Mouse (Mus musculus) intestine, embryonic 14.5 days (tissue): ENCODE results near the gene Sin3a. TPM values are rescaled to one million over a fixed set of nuclear protein-coding genes. Genes with fewer than 3 reads are reported as not detected.

Source experiments
- ATAC-seq: fragments of 200-750 bp; cut with Nextera tagmentation; replicated peaks from 2 replicates; pipeline ENCODE4 v1.8.0; 2017; ENCODE audit warnings: low read depth, moderate number of reproducible peaks, moderate TSS enrichment, moderate library complexity; ENCODE audit not compliant: low FRiP score, low TSS enrichment
- DNase-seq: peaks from one replicate; pipeline ENCODE4 v3.0.0-alpha.2; 2018; ENCODE audit warnings: low spot score
- H3K27ac ChIP-seq: fragments of 300-500 bp; sonication (generic); 2 replicates; pipeline ENCODE4 v1.5.1; 2014; ENCODE audit warnings: low read depth, mild to moderate bottlenecking, control low read depth
- H3K27me3 ChIP-seq: fragments of 300-500 bp; sonication (generic); replicated peaks from 2 replicates; pipeline ENCODE4 v1.6.1; 2014; ENCODE audit warnings: low read length, control low read depth; ENCODE audit not compliant: control insufficient read depth, insufficient read depth
- H3K36me3 ChIP-seq: fragments of 300-500 bp; sonication (generic); 2 replicates; pipeline ENCODE4 v1.6.1; 2014; ENCODE audit warnings: low read length, control low read depth; ENCODE audit not compliant: control insufficient read depth, insufficient read depth
- H3K4me1 ChIP-seq: fragments of 300-500 bp; sonication (generic); replicated peaks from 2 replicates; pipeline ENCODE4 v1.6.1; 2014; ENCODE audit warnings: low read length, control low read depth, mixed read lengths; ENCODE audit not compliant: control insufficient read depth, insufficient read depth
- H3K4me2 ChIP-seq: fragments of 300-500 bp; sonication (generic); 2 replicates; pipeline ENCODE4 v1.6.1; 2014; ENCODE audit warnings: low read length
- H3K4me3 ChIP-seq: fragments of 300-500 bp; sonication (generic); 2 replicates; pipeline ENCODE4 v1.5.1; 2014; ENCODE audit warnings: low read depth, low read length, control low read depth, mixed read lengths
- H3K9ac ChIP-seq: fragments of 300-500 bp; sonication (generic); 2 replicates; pipeline ENCODE4 v1.6.1; 2014; ENCODE audit warnings: mild to moderate bottlenecking, low read length
- H3K9me3 ChIP-seq: fragments of 300-500 bp; sonication (generic); 2 replicates; pipeline ENCODE4 v1.6.1; 2016; ENCODE audit warnings: low read length, control low read depth; ENCODE audit not compliant: control insufficient read depth
- WGBS: fragments of 180-500 bp; shearing (Covaris S2); extraction: QIAGEN DNeasy Blood & Tissue Kit; methylation state at CpG from one replicate; pipeline ENCODE4 v1.1.7; 2014; 5-methylcytosine and 5-hydroxymethylcytosine counted together
- polyA plus RNA-seq: library from polyadenylated mRNA; unstranded; fragments of >200 nt; fragmentation: Nextera tagmentation; extraction: Ambion mirVana; gene quantifications from 2 replicates; pipeline ENCODE4 v1.2.1, GENCODE M21; 2014

The Sin3a gene
- polyA plus RNA-seq, 1 experiment from 2014 or later = 42.1 TPM

DNA sequence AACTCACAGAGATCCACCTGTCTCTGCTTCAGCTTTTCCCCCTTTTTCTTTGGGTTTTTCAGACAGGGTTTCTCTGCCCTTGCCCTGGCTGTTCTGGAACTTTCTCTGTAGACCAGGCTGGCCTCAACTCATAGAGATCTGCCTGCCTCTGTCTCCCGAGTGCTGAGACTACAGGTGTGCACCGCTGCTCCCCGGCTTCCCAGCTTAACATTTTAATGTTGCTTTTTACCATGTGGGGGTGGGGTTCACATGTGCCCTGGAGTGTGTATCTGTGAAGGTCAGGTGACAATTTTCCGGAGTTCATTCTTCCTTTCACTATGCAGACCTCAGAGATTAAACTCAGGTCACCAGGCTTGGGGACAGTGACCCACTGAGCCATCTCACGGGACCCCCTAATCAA lies 78.4 kb downstream of the Sin3a start:
- H3K27ac ChIP-seq = no peak overlapping the region
- H3K4me3 ChIP-seq = no peak overlapping the region
- no peak for ATAC-seq
- H3K9me3 ChIP-seq = no peaks in the 10 kb centered on the region
- H3K27me3 ChIP-seq = no peaks in the 10 kb centered on the region
- 85% methylated on average over 5 of the region's 5 CpGs for WGBS
- H3K4me1 ChIP-seq = peaks cover 11% of the 10 kb centered on the region
- H3K36me3 ChIP-seq = peaks cover 7% of the 10 kb centered on the region; the same call in 1 of the 2 replicates
- no peak for DNase-seq
- no peak overlapping the region for H3K4me2 ChIP-seq
- H3K9ac ChIP-seq = no peak overlapping the region

DNA sequence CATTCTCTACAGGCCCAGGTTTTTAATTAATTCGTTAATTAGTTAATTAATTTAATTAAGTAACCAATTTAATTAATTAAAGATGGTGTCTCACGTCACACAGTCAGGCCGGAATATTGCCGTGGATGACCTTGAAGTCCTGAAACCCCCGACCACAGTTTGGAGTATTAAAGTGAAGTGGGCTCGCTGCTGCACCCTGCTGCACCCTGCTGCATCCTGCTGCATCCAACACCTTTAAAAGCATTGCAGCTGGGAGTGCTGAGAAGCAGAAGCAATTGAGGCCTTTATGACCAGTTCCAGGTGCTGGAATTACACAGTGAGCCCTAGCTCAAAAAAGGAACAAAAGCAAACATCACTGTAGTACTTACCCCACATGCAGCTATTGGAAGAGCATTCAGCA lies 80.5 kb downstream of the Sin3a start:
- no peak overlapping the region for H3K4me2 ChIP-seq
- no peak overlapping the region for H3K4me3 ChIP-seq
- H3K27ac ChIP-seq = no peak overlapping the region
- H3K4me1 ChIP-seq = peaks cover 10% of the 10 kb centered on the region
- DNase-seq (no peak), ATAC-seq (no peak)
- H3K9ac ChIP-seq = no peak overlapping the region
- peaks cover 14% of the 10 kb centered on the region; the same call in 1 of the 2 replicates for H3K36me3 ChIP-seq
- no peaks in the 10 kb centered on the region for H3K9me3 ChIP-seq
- 51% methylated on average over 6 of the region's 6 CpGs for WGBS
- no peaks in the 10 kb centered on the region for H3K27me3 ChIP-seq

DNA sequence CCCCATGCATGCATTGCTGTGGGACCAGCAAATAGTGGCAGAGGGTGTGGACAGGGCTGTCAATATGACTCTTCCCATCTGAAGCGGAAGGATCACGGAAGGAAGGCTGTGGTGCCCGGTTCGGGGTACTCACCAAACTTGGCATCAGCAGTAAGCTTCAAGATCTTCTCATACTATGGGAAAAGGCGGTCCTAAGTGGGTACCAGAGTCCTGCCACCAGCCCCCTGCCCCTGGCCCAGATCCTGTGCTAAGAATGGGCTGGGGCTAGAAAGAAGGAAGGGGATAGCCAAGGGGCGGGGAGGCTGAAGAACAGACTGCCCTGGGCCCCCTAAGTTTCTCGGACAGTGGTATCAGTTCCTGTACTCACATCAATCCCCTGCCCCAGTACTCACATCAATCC lies 84.5 kb downstream of the Sin3a start:
- Histone ChIP-seq H3K9me3 (no peaks in the 10 kb centered on the region), H3K27ac (no peak overlapping the region), H3K27me3 (no peaks in the 10 kb centered on the region), H3K36me3 (peaks cover 14% of the 10 kb centered on the region; the same call in 1 of the 2 replicates), H3K4me1 (peaks cover 9% of the 10 kb centered on the region), H3K9ac (no peak overlapping the region), H3K4me2 (no peak overlapping the region), H3K4me3 (no peak overlapping the region)
- ATAC-seq (no peak), DNase-seq (no peak)
- 90% methylated on average over 7 of the region's 7 CpGs for WGBS

DNA sequence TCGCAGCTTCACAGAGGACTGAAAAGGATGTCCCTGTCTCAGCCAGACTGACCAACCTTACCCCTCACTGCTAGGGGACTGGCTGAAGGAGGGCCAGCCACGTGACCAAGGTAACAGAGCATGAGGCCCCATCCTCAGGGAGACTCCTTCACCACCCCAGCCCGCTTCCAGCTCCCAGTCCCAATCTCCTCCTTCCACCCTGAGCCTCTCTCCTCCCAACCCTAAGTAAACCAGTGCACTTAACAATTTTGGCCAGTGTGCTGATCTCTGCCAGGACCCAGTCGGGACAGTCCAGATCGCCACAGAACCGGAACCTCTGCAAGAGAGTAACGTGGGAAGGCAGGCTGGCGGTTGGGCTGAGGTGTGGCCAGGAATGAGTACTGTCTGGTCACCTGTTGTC lies 85.0 kb downstream of the Sin3a start:
- no peak for ATAC-seq
- H3K9ac ChIP-seq = no peak overlapping the region

DNA sequence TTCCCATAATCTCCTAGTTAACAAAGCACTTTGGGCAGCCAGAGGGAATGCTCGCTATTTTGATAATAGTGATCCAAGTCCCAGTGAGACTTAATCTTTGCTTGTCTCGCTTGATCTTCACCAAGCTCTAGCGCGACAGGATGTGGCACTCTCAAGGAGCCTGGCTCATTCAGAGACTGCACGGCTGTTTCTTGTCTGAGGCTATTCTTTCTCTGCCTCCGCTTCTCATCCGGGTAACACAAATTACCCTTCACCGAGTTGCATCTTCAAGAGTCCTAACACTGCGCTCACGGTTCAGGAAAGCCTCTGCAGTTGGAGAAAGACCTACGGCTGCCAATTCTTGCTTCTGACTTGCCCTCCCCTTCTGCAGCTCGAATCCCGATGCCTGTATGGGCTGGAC lies 85.7 kb downstream of the Sin3a start:
- peak overlapping the region; percentile 95 for H3K4me3 ChIP-seq
- peaks cover 9% of the 10 kb centered on the region for H3K4me1 ChIP-seq
- peak overlapping the region; percentile 65 for H3K9ac ChIP-seq
- whole genome bisulfite sequencing = 29% methylated on average over 13 of the region's 13 CpGs
- H3K27me3 ChIP-seq = no peaks in the 10 kb centered on the region
- ATAC-seq (no peak), DNase-seq (no peak)
- H3K36me3 ChIP-seq = peaks cover 14% of the 10 kb centered on the region; the same call in 1 of the 2 replicates
- no peaks in the 10 kb centered on the region for H3K9me3 ChIP-seq
- no peak overlapping the region for H3K27ac ChIP-seq
- H3K4me2 ChIP-seq = peak overlapping the region; percentile 93

More for the DNA sequence above, 85.0 kb downstream of the Sin3a start:
- Histone ChIP-seq H3K4me3 (no peak overlapping the region), H3K4me2 (no peak overlapping the region), H3K4me1 (peaks cover 9% of the 10 kb centered on the region), H3K27ac (no peak overlapping the region), H3K9me3 (no peaks in the 10 kb centered on the region), H3K36me3 (peaks cover 14% of the 10 kb centered on the region; the same call in 1 of the 2 replicates), H3K27me3 (no peaks in the 10 kb centered on the region)
- WGBS = 83% methylated on average over 8 of the region's 8 CpGs
- no peak for DNase-seq

DNA sequence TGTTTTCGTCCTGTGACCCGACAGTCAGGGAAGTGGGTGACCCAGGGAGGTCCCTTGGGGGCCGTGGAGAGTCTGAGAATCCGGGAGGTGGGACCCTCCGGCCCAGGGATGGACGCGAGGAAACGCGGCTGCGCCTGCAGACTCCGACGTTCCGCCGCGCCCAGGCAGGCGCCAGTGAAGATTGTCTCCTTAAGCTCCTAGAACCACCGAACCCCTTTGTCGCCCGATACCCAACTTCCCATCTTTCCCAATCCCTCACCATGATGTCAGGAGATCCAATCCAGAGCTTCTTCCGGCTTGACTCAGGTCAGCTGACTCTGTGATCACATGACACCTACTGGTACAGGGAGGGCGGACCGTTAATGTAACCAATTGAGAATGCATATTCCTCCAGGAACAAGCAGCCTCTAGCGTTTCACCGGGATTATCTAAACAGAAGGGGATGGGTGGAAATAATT lies 86.2 kb downstream of the Sin3a start, which contains the start of gene Commd4:
Gene Commd4 (minus strand): TSS at position 319 of the 458 bp plus-strand sequence.
- peak within 1 kb of the TSS; percentile 93 for H3K4me2 ChIP-seq
- H3K4me1 ChIP-seq = peaks cover 9% of the 10 kb centered on the region
- DNase-seq (peak; percentile 93), ATAC-seq (peak; percentile 88)
- peak within 1 kb of the TSS; percentile 65 for H3K9ac ChIP-seq
- WGBS = 2% methylated on average over 24 of the region's 24 CpGs
- H3K27ac ChIP-seq = no peak within 1 kb of the TSS
- H3K36me3 ChIP-seq = peaks cover 14% of the 10 kb centered on the region; the same call in 1 of the 2 replicates
- no peaks in the 10 kb centered on the region for H3K27me3 ChIP-seq
- H3K9me3 ChIP-seq = no peaks in the 10 kb centered on the region
- peak within 1 kb of the TSS; percentile 95 for H3K4me3 ChIP-seq

DNA sequence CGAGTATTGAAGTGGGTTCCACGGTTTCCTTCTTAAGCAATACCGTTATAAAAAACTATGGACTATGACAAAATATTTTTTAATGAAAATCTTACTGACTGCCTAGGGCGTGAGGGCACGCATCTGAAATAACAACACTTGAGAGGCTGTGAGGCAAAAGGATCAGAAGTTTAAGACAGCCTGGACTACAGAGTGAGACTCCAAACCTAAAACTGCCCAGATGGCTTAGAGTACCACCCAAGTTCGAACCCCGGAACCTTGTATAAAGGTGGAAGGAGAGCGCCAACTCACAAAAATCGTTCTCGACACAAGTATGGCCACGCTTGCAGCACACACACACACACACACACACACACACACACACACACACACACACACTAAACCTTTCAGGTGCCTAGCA lies 86.7 kb downstream of the Sin3a start:
- peak overlapping the region; percentile 95 for H3K4me3 ChIP-seq
- H3K27ac ChIP-seq = no peak overlapping the region
- DNase-seq = no peak
- peak overlapping the region; percentile 93 for H3K4me2 ChIP-seq
- peak overlapping the region; percentile 42 for H3K9ac ChIP-seq
- H3K27me3 ChIP-seq = no peaks in the 10 kb centered on the region
- no peaks in the 10 kb centered on the region for H3K9me3 ChIP-seq
- ATAC-seq = peak; percentile 32; the same call in 1 of the 2 replicates
- H3K4me1 ChIP-seq = peaks cover 9% of the 10 kb centered on the region
- peaks cover 14% of the 10 kb centered on the region; the same call in 1 of the 2 replicates for H3K36me3 ChIP-seq
- WGBS = 33% methylated on average over 11 of the region's 11 CpGs

DNA sequence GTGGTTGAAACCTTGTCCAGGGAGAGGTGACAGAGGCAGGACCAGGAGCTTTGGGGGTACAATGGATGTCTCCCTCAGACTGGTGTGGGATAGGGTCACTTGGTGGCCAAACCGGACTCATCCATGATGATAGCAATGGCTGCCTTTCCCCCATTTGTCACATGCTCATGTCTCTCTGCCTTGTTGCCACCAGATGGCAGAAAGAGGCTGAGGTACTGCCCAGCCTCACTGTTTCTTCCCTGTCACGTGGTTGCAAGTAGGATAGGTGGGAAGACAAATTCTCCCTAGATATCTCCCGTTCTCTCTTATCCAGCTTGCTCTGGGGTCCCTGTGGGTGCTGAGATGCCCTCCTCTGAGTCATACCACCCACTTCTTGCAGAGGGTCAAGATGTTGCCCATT lies 90.7 kb downstream of the Sin3a start:
- peaks cover 3% of the 10 kb centered on the region for H3K4me1 ChIP-seq
- no peak overlapping the region for H3K9ac ChIP-seq
- no peak overlapping the region for H3K27ac ChIP-seq
- H3K9me3 ChIP-seq = no peaks in the 10 kb centered on the region
- H3K27me3 ChIP-seq = no peaks in the 10 kb centered on the region
- H3K4me3 ChIP-seq = no peak overlapping the region
- no peak overlapping the region for H3K4me2 ChIP-seq
- no peaks in the 10 kb centered on the region for H3K36me3 ChIP-seq
- ATAC-seq = no peak
- peak; percentile 55 for DNase-seq
- WGBS = 10% methylated on average over 3 of the region's 3 CpGs

DNA sequence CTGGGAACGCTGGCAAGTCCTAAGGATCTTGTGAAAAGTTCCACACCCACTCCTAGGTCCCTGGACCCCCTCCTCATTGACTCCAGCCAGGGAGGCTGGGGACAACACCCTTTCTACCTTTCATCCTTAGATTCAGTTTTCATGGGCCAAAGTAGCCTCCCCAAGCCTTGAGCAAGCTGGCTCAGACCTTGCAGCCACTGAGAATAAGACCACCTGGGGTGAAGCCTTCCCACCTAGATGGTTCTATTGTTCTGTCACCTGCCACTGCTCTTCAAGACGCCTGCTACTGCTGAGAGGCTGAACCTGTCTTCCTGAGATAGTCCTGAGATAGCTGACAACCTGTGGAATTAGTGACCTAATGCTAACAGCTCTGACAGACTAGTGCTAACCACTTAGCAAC lies 91.3 kb downstream of the Sin3a start:
- Histone ChIP-seq H3K27me3 (no peaks in the 10 kb centered on the region), H3K36me3 (no peaks in the 10 kb centered on the region), H3K27ac (no peak overlapping the region), H3K4me1 (no peaks in the 10 kb centered on the region), H3K4me2 (no peak overlapping the region), H3K9ac (no peak overlapping the region), H3K4me3 (no peak overlapping the region), H3K9me3 (no peaks in the 10 kb centered on the region)
- no peak for DNase-seq
- ATAC-seq = no peak
- whole genome bisulfite sequencing = 28% methylated on average over 2 of the region's 2 CpGs
